Mouse (Mus musculus) heart, postnatal 0 days (tissue): Measurements from ENCODE around the gene 1700013H16Rik.

Source experiments
- CTCF ChIP-seq: IDR thresholded peaks from 2 replicates; pipeline ENCODE4 v1.5.1; 2016; ENCODE audit warnings: antibody characterized with exemption, control low read depth, low read depth
- EP300 ChIP-seq: IDR thresholded peaks from 2 replicates; pipeline ENCODE4 v1.6.1; 2016; ENCODE audit warnings: antibody characterized with exemption, low read depth

DNA sequence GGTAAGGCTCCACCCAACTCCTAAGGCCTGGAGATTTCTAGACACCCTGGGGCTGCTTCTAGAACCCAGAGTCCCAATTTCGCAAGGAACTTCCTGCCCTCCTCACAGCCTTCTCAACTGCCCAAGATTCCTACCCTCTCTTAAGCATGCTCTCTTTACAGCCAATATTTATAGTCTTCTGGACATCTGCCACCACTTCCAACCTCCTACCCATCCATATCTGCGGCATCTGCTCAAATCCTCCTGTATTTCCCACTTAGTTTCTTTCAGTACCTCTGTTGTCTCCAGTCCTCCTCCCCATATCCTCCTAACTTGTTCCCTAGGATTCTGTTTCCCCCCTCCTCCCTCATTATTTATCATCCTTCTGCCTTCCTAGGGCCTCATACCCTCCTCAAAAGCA, 58.4 kb downstream of the 1700013H16Rik start:
- TF ChIP-seq CTCF (no peak), EP300 (no peak)
